Mouse (Mus musculus): ENCODE measurements around the gene Haus4. TPM values are rescaled to one million over a fixed set of nuclear protein-coding genes. Genes with fewer than 3 reads are reported as not detected.

Haus4 gene
- 4.4 and 5.7 TPM in 2 replicates for polyA plus RNA-seq (2021; fragmentation: Nextera tagmentation)
- long read RNA-seq, experiment 1, transcript Haus4-201 (10 exons, 1,587 nt): major isoform, 11 of 11 reads
- long read RNA-seq, experiment 1, partial matches to known transcripts: 0 of 11 reads
- long read RNA-seq, experiment 1, other reads (novel, unspliced or antisense): 0 of 11 reads
- long read RNA-seq, experiment 2, transcript Haus4-201 (10 exons, 1,587 nt): major isoform, 28 of 30 reads
- long read RNA-seq, experiment 2, partial matches to known transcripts: 0 of 30 reads
- long read RNA-seq, experiment 2, other reads (novel, unspliced or antisense): 2 of 30 reads

GRCm38 (mm10) chr14:54553975-54554769 lies at the start of gene Haus4:
Haus4 (minus strand) TSS chr14:54554616.

GRCm38 (mm10) chr14:54577089-54577982 lies 22.9 kb upstream of the Haus4 start, which contains the start of gene Ajuba:
Ajuba (minus strand) TSS chr14:54577558.

Other genes with a start within 250 kb of the Haus4 start
- gene Oxa1l, start 193.8 kb downstream of the Haus4 start, polyA plus RNA-seq (2021; fragmentation: Nextera tagmentation): 37.3 and 38.6 TPM in 2 replicates
- gene Slc7a7, start 136.8 kb downstream of the Haus4 start, polyA plus RNA-seq (2021; fragmentation: Nextera tagmentation): 1.9 and 2.3 TPM in 2 replicates
- gene Mrpl52, start 127.7 kb downstream of the Haus4 start, polyA plus RNA-seq (2021; fragmentation: Nextera tagmentation): 440 and 462 TPM in 2 replicates
- gene Mmp14, start 123.0 kb downstream of the Haus4 start, polyA plus RNA-seq (2021; fragmentation: Nextera tagmentation): 5.1 and 5.5 TPM in 2 replicates
- gene Lrp10, start 90.5 kb downstream of the Haus4 start, polyA plus RNA-seq (2021; fragmentation: Nextera tagmentation): 15.3 and 18.7 TPM in 2 replicates
- 20.0 and 23.9 TPM in 2 replicates for gene Rem2, start 78.5 kb downstream of the Haus4 start, polyA plus RNA-seq (2021; fragmentation: Nextera tagmentation)
- gene Prmt5, start 37.1 kb downstream of the Haus4 start, polyA plus RNA-seq (2021; fragmentation: Nextera tagmentation): 40.4 and 43.4 TPM in 2 replicates
- 0.75 and 0.79 TPM in 2 replicates for gene Ajuba, start 22.9 kb upstream of the Haus4 start, polyA plus RNA-seq (2021; fragmentation: Nextera tagmentation)
- gene 4931414P19Rik, start 51.4 kb upstream of the Haus4 start, polyA plus RNA-seq (2021; fragmentation: Nextera tagmentation): 1.5 and 2.4 TPM in 2 replicates
- 695 and 703 TPM in 2 replicates for gene Psmb5, start 63.4 kb upstream of the Haus4 start, polyA plus RNA-seq (2021; fragmentation: Nextera tagmentation)
- gene Psmb11, start 66.8 kb upstream of the Haus4 start, polyA plus RNA-seq (2021; fragmentation: Nextera tagmentation): 0.05 and 0.16 TPM in 2 replicates
- gene Gm17606, start 86.3 kb upstream of the Haus4 start, polyA plus RNA-seq (2021; fragmentation: Nextera tagmentation): not detected in 2 replicates
- gene Cdh24, start 86.7 kb upstream of the Haus4 start, polyA plus RNA-seq (2021; fragmentation: Nextera tagmentation): 0.85 and 1.1 TPM in 2 replicates
- gene 1700123O20Rik, start 131.6 kb upstream of the Haus4 start, polyA plus RNA-seq (2021; fragmentation: Nextera tagmentation): 45.3 and 57.3 TPM in 2 replicates
- 33.5 and 35.4 TPM in 2 replicates for gene Acin1, start 132.3 kb upstream of the Haus4 start, polyA plus RNA-seq (2021; fragmentation: Nextera tagmentation)
- 0.05 TPM in 1 of 2 replicates, not detected in the other for gene Gm29776, start 144.2 kb upstream of the Haus4 start, polyA plus RNA-seq (2021; fragmentation: Nextera tagmentation)
- gene Cebpe, start 157.6 kb upstream of the Haus4 start, polyA plus RNA-seq (2021; fragmentation: Nextera tagmentation): not detected in 2 replicates
- 24.6 and 27.1 TPM in 2 replicates for gene Slc7a8, start 227.3 kb upstream of the Haus4 start, polyA plus RNA-seq (2021; fragmentation: Nextera tagmentation)

All from layer of hippocampus, adult 6 months (tissue).